Mouse (Mus musculus) stomach, embryonic 14.5 days (tissue): ENCODE measurements at regions not wholly inside any gene's neighbourhood (a gene's known extent, or its start where the extent isn't known, plus 50 kb on each side); places are given as distances from the start of the nearest gene placed in this dataset.

ENCODE experiments used
- ATAC-seq: fragments of 200-750 bp; cut with Nextera tagmentation; 2 replicates; pipeline ENCODE4 v1.8.0; 2017; ENCODE audit warnings: low read depth, moderate TSS enrichment; ENCODE audit not compliant: insufficient number of reproducible peaks, insufficient read depth, low FRiP score
- H3K27ac ChIP-seq: fragments of 300-500 bp; sonication (generic); 2 replicates; pipeline ENCODE4 v1.5.1; 2014; ENCODE audit warnings: mild to moderate bottlenecking, low read length, moderate library complexity, mixed read lengths
- H3K27me3 ChIP-seq: fragments of 300-500 bp; sonication (generic); 2 replicates; pipeline ENCODE4 v1.6.1; 2014; ENCODE audit warnings: low read length, control low read depth, mixed read lengths; ENCODE audit not compliant: control insufficient read depth, insufficient read depth
- H3K36me3 ChIP-seq: fragments of 300-500 bp; sonication (generic); 2 replicates; pipeline ENCODE4 v1.6.1; 2014; ENCODE audit warnings: mild to moderate bottlenecking, control low read depth, low read length, moderate library complexity, mixed read lengths; ENCODE audit not compliant: control insufficient read depth, insufficient read depth
- H3K4me1 ChIP-seq: fragments of 300-500 bp; sonication (generic); 2 replicates; pipeline ENCODE4 v1.6.1; 2014; ENCODE audit warnings: low read length, control low read depth, mixed read lengths; ENCODE audit not compliant: control insufficient read depth, insufficient read depth
- H3K4me2 ChIP-seq: fragments of 300-500 bp; sonication (generic); replicated peaks from 2 replicates; pipeline ENCODE4 v1.6.1; 2014; ENCODE audit warnings: low read depth, low read length, control low read depth
- H3K4me3 ChIP-seq: fragments of 300-500 bp; sonication (generic); 2 replicates; pipeline ENCODE4 v1.5.1; 2014; ENCODE audit warnings: low read depth, low read length, control low read depth
- H3K9ac ChIP-seq: fragments of 300-500 bp; sonication (generic); replicated peaks from 2 replicates; pipeline ENCODE4 v1.6.1; 2014; ENCODE audit warnings: low read depth, mild to moderate bottlenecking, control low read depth, low read length, moderate library complexity, mixed read lengths
- H3K9me3 ChIP-seq: fragments of 300-500 bp; sonication (generic); 2 replicates; pipeline ENCODE4 v1.6.1; 2016; ENCODE audit warnings: low read depth, low read length, control low read depth; ENCODE audit not compliant: control insufficient read depth
- WGBS: fragments of 180-500 bp; shearing (Covaris S2); extraction: QIAGEN DNeasy Blood & Tissue Kit; methylation state at CpG from one replicate; pipeline ENCODE4 v1.1.7; 2014; 5-methylcytosine and 5-hydroxymethylcytosine counted together

- H3K27ac ChIP-seq = no peak overlapping the region
- ATAC-seq = no peak
These were observed 1103.3 kb upstream of the Tenm3 start for GRCm38 (mm10) chr8:49946919-49947612.

GRCm38 (mm10) chr8:49932124-49932523 lies 1088.4 kb upstream of the Tenm3 start:
- Histone ChIP-seq H3K36me3 (no peaks in the 10 kb centered on the region), H3K9me3 (no peaks in the 10 kb centered on the region), H3K27me3 (no peaks in the 10 kb centered on the region), H3K27ac (no peak overlapping the region), H3K4me2 (no peak overlapping the region), H3K9ac (no peak overlapping the region), H3K4me3 (no peak overlapping the region), H3K4me1 (no peaks in the 10 kb centered on the region)
- ATAC-seq = no peak
- 57% methylated on average over 6 of the region's 6 CpGs for WGBS

More at GRCm38 (mm10) chr8:49946919-49947612, 1103.3 kb upstream of the Tenm3 start:
- WGBS = 83% methylated on average over 5 of the region's 5 CpGs
- Histone ChIP-seq H3K9me3 (no peaks in the 10 kb centered on the region), H3K9ac (no peak overlapping the region), H3K27me3 (no peaks in the 10 kb centered on the region), H3K4me2 (no peak overlapping the region), H3K4me1 (no peaks in the 10 kb centered on the region), H3K4me3 (no peak overlapping the region), H3K36me3 (no peaks in the 10 kb centered on the region)

GRCm38 (mm10) chr8:49926402-49927172 lies 1082.8 kb upstream of the Tenm3 start:
- Histone ChIP-seq H3K4me1 (no peaks in the 10 kb centered on the region), H3K27ac (no peak overlapping the region), H3K9me3 (no peaks in the 10 kb centered on the region), H3K4me2 (no peak overlapping the region), H3K36me3 (no peaks in the 10 kb centered on the region), H3K9ac (no peak overlapping the region), H3K27me3 (no peaks in the 10 kb centered on the region), H3K4me3 (no peak overlapping the region)
- WGBS = 72% methylated on average over 9 of the region's 9 CpGs
- ATAC-seq = no peak

GRCm38 (mm10) chr8:49905099-49905498 lies 1061.3 kb upstream of the Tenm3 start:
- H3K27me3 ChIP-seq = no peaks in the 10 kb centered on the region
- H3K27ac ChIP-seq = no peak overlapping the region
- H3K4me3 ChIP-seq = no peak overlapping the region

GRCm38 (mm10) chr8:49902032-49902431 lies 1058.3 kb upstream of the Tenm3 start:
- Histone ChIP-seq H3K4me2 (no peak overlapping the region), H3K36me3 (no peaks in the 10 kb centered on the region), H3K9ac (no peak overlapping the region), H3K9me3 (no peaks in the 10 kb centered on the region), H3K27me3 (no peaks in the 10 kb centered on the region), H3K4me1 (no peaks in the 10 kb centered on the region), H3K27ac (no peak overlapping the region), H3K4me3 (no peak overlapping the region)
- 53% methylated on average over 6 of the region's 6 CpGs for WGBS
- ATAC-seq = no peak

More at GRCm38 (mm10) chr8:49905099-49905498, 1061.3 kb upstream of the Tenm3 start:
- Histone ChIP-seq H3K4me2 (no peak overlapping the region), H3K9me3 (no peaks in the 10 kb centered on the region), H3K4me1 (no peaks in the 10 kb centered on the region), H3K36me3 (no peaks in the 10 kb centered on the region), H3K9ac (no peak overlapping the region)
- ATAC-seq = no peak

- H3K9me3 ChIP-seq = no peaks in the 10 kb centered on the region
- H3K4me3 ChIP-seq = no peak overlapping the region
- no peak overlapping the region for H3K4me2 ChIP-seq
- no peaks in the 10 kb centered on the region for H3K36me3 ChIP-seq
- peak; percentile 14; the same call in 1 of the 2 replicates for ATAC-seq
- H3K27me3 ChIP-seq = no peaks in the 10 kb centered on the region
- H3K9ac ChIP-seq = no peak overlapping the region
- H3K27ac ChIP-seq = no peak overlapping the region
- no peaks in the 10 kb centered on the region for H3K4me1 ChIP-seq
- 16% methylated on average over 9 of the region's 9 CpGs for WGBS
These were observed 1057.8 kb upstream of the Tenm3 start for GRCm38 (mm10) chr8:49901601-49902000.
